Mouse (Mus musculus) T-helper 2 cell (primary cell): ENCODE measurements around the gene Chad.

ENCODE experiments used
- in situ Hi-C: fragments of 300-600 bp; cut with MboI, MseI; formaldehyde crosslinking; loops from one replicate; pipeline ENCODE4 v1.15.1; 2025; ENCODE audit warnings: high pct_unique_total_duplicates

The Chad gene

DNA sequence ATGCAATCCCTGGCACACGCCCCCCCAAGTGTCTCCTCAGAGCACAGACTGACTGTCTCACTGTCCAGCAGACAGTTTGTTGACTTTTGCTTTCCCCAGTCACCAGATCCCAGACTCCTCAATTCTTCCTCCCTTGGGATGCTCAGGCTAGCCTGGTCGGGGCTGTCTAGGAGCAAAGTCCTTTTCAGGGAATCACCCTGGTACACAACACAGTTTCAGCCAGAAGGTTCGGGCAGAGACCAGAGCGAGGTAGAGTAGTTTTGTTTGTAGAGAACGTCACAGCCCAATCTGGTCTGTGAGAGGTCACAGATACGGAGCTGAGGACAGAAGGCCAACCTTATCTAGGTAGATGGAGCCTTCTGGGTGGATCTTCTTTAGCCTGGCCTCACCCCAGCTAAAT, 1.7 kb downstream of the Chad start:
- in situ Hi-C loops = no loop called here

DNA sequence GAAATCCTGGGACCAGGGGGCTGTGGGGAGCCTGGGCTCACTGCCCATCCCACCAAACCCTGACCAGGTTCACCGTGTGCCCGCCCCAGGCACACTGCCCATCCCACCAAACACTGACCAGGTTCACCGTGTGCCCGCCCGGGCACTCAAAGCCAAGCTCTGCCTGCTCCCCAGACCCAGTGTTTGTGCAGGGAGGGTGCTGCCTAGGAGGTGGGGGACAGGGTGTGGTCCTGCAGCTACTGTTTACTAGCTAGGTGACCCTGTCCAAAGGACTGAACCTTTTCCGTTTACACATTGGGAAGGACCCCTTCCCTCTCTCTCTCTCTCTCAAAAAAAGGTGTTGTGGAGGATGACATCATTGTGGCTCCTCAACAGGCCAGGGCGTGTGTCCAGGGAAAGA, 2.5 kb downstream of the Chad start:
- in situ Hi-C loops = no loop called here

DNA sequence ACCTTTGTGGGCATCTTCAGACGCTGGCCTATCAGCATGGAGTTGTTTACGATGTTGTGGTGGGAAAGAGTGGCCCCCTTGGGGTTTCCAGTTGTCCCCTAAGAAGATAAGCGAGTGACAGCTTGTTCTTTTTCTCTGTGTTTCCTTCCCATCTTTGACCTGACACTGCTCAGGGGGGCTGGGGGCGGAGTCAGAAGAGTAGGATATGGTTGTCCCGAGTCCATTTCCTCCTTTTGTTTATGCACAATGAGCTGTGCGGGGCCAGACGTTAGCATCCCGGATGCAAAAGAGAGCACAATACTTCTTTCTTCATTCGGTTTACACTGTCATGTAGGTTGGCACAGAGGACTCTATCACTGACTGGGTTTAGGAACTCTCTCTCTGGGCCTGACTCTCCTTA, 5.8 kb downstream of the Chad start:
- in situ Hi-C loops = no loop called here

DNA sequence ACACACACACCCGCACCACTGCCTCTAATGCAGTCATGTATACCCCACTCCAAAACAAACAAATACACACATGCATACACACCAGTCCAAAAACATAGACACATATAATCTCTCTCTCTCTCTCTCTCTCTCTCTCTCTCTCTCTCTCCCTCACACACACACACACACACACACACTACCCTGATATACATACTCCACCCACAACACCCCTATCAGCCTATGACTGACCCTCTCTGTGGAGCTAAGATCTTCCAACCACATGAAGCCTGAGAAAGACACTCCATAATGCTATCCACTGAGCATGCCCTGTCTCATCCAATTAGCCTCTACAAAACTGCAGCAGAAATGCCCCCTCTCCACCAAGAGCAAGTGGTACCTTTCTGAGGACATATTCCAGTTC, 7.0 kb downstream of the Chad start:
- in situ Hi-C loops = no loop called here

DNA sequence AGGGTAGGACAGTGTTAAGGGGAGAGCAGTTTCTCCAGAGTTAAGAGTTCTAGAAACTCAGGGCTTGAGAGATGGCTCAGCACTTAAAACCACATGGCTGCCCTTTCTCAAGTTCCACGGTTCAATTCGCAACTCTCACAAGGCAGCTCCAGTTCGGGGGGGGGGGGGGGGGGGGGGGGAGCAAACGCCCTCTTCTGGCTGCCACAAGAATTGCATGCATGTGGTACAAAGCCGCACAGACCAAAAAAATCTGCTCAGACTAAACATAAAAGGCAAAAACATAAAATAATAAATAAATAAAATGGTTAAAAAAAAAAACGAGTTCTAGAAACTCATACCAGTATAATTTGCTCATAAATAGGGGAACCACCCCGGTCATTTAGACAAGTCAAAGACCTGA, 9.7 kb downstream of the Chad start:
- in situ Hi-C loops = no loop called here

DNA sequence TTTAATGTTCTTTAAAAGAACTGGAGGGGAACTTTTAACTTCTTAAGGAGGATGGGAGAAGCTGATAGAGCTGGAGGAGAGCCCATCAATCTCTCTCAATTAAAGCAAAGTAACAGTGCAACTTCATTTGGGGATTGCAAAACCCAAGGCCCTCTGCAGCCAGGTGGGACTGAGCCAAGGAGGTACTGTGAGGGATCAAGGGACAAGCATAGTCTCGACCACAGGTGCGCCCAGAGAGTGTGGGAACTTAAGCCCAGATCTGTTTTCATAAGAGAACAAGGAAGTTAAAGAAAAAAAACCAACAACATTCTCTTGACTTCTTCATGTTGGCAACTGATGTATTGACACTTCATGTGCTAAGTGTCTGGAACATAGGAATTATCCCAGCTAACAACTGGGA, 10.2 kb downstream of the Chad start:
- in situ Hi-C loops = no loop called here

DNA sequence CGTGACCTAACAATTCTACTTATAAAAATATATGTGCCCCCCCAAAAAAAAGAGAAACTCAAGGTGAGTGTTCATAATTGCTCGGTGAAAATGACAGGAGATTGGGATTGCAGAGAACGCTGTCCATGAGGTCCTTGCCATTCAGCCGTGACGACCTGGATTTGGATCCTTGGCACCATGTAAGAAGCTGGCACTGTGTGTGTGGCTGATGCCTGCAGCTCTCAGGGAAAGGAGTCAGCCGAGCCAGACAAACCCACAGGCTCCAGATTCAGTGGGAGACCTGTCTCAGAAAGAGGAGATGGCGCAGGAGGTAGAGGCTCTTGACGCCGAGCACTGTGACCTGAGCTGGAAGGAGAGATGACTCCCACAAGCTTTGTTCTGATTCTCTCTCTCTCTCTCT, 11.5 kb downstream of the Chad start:
- in situ Hi-C loops = no loop called here

DNA sequence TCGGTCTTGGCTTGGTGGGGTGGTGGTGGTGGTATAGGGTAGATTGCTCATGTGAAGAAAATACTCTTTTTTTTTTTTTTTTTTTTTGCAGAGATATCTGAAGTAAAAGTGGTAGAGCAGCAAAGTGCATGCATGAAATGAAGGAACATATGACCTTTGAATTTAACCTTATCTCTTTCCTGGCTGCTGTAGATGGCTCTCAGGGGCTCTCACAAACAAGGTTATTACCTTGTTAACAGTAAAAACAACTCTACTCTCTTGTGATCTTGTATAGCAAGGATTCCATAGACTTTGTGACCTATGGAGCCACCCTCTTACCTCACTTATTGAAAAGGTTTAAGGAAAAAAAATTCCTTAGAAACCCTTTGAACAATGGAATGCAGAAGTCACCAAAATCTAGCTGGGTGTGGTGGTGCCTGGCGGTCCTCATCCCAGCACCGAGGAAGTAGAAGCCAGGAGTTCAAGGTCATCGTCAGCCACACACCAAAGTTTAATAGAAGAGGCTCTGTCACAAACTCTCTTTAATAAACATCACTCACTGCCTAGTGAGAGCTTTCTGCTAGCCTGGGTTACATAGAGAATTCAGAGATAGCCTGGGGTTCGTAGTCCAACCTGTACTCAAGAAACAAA, 15.4 kb downstream of the Chad start:
- in situ Hi-C loops = no loop called here

DNA sequence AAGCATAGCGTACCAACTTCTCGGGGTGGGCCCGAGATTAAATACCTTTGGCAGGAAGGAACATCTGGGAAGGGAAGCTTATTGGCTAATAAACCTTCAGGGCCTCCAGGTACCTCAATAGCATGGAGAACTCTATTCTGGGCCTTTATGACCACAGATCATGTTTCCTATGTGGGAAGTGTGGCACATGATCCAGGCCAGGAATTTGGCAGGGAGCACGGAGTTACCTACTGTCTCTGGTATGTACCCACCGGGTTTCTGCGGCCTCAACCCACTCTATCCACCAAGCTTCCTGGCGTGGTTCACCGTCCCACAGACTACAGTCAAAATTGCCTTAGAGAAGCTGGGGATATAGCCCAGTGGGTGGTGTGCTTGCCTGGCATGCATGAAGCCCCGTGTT, 20.2 kb downstream of the Chad start:
- in situ Hi-C loops = no loop called here

DNA sequence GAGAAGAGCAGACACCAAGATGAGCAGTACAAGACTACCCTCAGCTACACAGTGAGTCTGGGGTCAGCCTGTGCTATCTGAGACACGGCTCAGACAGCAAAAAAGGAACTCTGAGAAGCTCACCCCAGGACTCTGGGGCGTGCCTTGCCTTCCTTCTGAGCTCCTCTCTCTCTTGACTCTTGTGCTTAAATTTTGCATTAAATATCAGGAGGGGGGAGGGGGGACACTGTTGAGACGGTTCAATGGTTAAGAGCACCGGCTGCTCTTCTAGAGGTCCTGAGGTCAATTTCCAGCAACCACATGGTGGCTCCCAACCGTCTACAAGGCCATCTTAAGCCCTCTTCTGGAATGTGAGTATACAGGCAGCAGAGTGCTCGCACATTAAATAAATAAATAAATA, 22.7 kb downstream of the Chad start:
- in situ Hi-C loops = no loop called here

DNA sequence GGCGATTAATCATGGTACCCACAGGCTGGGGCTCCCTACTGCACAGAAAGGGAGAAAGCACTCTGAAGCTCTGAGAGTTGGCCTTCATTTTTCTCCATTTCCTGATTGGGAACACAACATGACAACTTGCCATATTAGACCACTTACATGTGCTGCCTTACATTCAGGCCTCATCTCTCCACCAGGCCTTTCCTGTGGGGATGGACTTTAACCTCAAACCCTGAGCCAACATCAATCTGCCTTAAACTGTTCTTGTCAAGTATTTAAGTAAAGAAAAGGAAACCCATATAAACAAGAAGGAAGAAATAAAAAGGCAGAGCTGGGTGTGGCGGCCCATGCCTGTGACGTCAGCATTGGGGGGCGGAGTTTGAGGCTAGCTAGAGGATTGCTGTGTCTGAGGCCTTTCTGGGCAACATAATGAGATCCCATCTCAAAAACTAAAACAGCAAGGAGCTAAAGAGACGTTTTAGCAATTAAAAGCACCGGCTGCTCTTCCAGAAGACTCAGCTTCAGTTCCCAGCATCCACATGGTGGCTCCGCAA, 31.5 kb downstream of the Chad start:
- in situ Hi-C loops = no loop called here

DNA sequence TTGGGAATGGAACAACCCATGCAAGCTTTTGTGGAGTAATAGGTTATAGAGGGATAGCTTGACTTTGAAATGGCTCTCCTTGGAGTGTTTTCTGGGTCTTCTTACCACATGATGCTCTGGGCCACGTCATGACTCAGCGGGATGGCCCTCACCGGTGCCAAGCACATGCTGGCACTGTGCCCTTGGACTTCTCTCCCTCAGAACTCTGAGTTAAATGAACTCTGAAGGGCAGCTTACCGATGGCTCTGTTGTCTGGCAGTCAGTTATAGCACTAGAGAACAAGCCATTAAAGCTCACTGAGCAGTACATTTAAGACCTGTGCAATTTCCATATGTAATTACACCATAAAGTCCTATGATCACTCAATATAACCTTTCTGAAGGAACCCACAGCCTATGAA, 32.5 kb downstream of the Chad start:
- in situ Hi-C loops = no loop called here

DNA sequence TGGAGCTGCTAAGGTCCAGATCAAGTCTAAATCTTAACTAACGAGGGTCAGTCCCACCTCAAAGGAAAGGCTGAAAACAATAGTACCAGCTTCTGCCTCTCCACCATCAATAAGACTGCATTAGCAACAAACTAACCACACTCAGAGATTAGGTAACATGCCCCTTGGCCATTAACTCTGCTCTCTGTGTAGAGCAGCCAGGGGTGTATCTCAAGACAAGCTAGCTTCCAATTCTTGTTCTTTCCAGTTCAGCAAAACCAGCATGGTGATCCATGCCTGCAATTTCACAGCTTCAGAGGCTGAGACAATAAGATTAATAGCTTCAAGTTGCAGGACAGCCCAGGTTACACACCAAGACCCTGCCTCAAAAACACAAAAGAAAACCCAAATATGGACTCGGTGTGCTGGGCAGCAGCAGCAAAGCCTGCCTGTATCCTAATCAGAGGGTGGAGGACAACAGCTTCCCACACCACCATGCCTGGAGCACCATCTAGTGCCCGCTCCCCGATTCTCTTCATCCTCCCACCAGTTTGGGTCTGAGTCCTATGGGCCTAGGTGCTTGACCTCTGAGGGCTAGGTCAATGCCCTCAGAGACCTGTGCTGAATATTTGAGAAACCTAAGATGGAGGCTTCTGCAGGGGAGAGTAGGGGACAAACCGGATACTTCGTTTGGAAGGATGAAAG, 33.7 kb downstream of the Chad start:
- in situ Hi-C loops = no loop called here

DNA sequence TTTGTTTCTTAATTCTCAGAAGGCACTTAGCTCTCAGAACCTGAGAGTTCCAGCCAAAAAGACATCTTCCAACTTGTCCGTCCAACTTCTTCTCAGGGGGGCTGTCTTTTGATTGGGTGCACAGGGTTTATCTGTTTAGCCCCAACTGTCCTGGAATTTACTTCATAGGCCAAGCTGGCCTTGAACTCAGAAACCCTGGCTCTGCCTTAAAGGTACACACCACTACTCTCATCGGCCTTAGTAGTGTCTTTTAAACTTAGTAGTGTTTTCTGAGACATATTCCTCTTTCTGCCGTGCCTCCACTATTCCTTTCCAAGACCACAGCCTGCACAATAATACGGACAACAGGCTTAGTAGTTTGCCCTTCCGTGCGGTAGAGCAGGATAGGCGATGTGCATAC, 35.6 kb downstream of the Chad start:
- in situ Hi-C loops = no loop called here

DNA sequence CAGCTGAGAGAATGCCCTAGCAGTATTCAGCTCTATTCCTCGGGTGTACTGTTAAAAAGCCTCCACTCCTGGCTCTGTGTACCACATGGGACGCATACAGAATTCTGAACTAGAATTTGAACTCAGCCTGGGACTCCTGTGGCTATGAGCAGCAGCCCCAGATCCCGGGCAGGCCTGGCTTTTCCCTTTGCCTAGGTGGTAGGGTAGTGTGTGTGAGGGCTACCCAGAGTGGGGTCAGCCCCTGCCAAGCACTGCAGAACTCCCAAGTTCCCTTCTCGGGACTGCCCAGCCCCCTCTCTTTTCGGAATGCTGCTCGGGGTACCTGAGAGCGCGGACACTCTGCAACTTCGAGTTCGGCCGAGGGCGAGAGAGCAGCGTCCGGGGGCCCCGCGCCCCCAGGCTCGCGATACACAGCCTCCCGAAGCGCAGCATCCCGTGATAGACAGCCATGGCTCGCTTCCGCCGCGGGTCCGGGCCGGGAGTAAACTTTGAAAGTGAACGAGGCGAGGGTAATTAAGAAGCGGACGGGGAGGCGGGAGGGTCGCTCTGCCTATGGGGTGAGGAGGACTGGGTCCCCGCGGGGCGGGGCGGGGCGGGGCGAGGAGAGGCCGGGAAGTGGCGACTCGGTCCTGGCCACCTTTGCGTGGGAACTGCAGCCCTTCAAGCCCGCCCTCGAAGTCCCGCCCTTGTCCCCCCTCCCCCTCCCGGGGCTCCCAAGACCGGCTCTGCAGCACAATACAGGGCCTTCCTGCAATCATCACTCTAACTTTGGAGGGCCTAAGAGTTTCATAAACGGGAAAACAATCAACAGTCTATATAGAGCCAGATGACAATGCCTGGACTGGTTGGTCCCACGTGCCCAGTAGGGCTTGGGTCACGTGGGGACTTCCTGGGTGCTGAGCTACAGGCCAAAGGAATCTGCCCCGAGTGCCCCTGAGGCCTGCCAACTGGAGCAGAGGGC, 36.8 kb downstream of the Chad start, which contains the start of gene Acsf2:
Gene Acsf2 (minus strand): TSS at position 551 of the 961 bp plus-strand sequence.
- in situ Hi-C loops = no loop called here

DNA sequence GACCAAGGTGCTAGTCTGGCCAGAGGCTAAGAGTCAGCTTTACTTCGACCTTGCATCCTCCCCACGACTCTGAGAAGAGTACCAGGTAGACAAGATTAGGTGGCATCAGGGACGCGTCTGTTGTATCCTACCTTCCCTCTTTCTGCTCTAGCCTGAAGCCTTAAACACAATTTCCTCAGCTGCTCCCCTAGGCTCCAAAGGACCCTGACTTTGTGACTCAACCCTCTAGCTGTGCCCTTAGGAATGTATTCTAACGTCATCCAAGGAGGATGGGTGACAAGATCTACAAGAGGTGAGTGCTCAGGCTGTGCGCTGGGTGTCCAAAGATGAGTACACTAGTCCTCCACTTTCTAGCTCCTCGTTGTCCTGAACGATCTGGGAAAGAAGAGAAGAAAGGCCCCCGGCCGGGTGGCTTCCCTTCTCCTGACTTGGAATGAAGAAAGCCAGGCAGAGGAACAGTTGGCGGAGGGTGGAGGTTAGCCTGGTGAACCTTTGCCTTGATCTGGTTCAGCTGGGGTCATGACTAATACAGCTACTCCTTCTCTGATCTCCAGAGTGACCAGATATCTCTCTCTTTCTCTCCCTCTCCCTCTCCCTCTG, 37.6 kb downstream of the Chad start:
- in situ Hi-C loops = no loop called here

DNA sequence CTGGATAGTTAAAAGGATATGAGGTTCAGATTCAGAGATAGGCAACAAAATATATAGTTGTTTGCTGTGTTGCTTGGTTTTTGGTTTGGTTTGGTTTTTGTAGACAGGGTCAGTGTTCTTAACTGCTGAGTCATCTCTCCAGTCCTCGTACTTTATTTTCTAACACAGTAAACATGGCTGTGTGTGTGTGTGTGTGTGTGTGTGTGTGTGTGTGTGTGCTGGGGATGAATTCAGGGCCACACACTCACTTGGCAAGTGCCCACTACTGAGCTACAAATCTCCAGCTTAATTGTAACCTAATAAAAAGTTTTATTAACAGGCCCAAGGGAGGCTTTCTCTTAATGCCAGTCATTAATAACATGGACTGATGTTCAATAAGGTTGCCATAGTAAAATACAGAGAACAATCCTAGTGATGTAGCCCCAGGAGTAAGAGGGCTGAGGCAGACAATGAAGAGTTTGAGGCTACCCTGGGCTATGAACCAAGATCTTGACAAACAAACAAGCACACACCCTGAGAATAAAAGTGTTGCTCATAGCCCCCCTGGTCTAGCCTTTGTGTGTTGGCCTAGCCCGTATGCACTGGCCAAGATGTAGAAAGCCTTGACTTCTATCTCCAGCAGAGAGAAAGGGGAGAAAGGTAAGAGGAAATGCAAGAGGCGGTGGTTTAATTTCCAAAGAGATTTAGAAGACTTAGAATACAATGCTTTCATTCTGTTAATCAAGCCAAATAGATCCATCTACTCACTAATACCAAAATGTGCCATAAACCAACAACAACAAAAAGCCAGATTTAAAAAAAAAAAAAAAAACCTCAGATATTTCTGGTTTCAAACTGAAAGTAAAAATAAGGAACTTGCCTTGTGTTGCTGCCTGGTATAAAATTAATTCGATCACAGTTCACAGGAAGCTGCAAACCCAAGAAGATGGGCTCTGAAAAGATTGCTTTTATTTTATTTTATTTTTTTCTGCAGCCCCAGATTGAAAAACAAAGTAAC, 46.2 kb downstream of the Chad start:
- in situ Hi-C loops = no loop called here

DNA sequence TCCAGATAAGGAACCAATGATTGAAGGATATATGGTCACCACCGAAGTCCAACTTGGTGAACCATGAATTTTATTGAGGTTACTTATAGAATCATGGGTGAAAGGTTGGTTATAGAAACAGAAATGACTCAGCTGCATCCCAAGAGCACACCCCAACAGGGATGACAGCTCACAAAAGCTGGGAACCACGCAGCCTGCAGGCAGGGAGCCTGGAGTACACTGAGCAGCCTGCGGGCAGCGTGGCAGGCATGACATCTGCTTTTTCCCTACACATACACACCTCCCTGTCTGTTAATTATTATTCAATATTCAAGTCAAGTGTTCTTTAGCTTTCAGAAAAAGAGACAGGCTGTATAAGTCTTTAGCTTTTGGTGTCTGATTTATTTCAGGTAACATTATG, 49.8 kb downstream of the Chad start:
- in situ Hi-C loops = no loop called here

DNA sequence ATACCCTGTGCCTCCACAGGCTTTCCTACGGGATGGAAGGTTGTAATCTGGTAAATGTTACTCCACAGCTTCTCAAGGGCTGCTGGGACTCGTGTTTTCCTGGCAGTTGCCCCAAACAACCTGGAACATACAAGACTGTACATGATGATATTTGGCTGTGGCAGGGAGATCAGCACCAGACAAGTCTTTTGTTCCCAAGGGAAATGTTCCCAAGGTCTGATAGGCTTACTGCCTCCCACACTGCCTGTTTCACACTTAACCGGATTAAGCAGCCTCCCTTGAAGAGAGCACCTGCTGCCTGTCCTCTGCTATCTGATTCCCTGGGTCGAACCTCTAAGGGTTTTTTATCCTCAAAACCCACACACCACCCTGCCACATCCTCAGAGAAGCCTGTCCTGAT, 50.6 kb downstream of the Chad start:
- in situ Hi-C loops = no loop called here

DNA sequence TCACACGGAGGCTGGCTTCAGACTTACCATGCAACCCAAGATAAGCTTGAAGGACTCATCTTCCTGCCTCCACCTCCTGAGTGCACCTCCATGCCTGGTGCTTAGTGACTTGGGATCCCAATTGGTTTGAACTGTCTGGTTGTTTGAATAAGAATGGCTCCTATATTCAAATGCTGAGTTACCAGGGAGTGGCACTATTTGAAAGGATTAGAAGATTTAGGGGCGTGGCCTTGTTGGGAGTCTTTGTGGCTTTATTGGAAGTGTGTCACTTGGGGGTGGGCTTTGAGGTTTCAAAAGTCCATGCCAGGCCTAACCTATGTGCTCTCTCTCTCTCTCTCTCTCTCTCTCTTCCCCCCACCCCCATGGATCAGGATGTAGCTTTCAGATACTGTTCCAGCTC, 52.8 kb downstream of the Chad start:
- in situ Hi-C loops = no loop called here
